Mouse (Mus musculus): ENCODE measurements around the gene Bicra.

- TF ChIP-seq CTCF (IDR thresholded peaks at IDR 0.05; ENCODE audit: extremely low read depth, insufficient read depth, low read length) (no peak), POLR2A (IDR thresholded peaks at IDR 0.05; ENCODE audit: extremely low read depth, insufficient read depth, low read length) (peak; percentile 41; the same call in 1 of the 2 replicates)
These were observed 5.0 kb upstream of the Bicra start for GRCm38 (mm10) chr7:16052684-16053083.
